Mouse (Mus musculus) lung, adult 10 weeks (tissue): Measurements from ENCODE around the gene Slc22a30. TPM values are rescaled to one million over a fixed set of nuclear protein-coding genes. Genes with fewer than 3 reads are reported as not detected.

Source experiments
- polyA plus RNA-seq: library from polyadenylated mRNA; stranded (reverse); fragments of 350-450 nt; fragmentation: Illumina TruSeq; extraction: RNeasy Lipid Tissue Mini Kit (QIAGEN cat#74804); gene quantifications from one replicate; pipeline ENCODE4 v1.2.3, GENCODE M21; 2014; ENCODE audit warnings: low read depth, low replicate concordance; ENCODE audit not compliant: insufficient read depth

Gene Slc22a30
- not detected for polyA plus RNA-seq

DNA sequence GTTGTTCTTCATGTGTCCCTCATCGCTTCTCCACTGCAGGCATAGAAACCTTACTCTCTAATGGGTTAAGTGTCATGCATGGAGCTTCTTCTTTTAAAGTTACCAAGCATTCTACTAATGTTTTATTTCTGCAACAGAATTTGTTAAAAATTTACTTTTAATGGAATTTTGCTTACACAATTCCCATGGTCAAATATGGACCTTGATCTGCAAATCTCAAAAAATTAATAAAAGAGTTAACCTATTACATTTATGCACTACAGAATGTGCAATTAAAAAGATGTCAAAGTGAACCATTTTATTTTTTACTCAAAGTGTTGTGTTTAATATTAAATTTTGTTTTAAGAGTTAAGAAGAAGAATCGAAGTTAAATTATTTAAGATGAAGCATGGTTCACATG, at the start of gene Slc22a30:
Gene Slc22a30, minus strand, starts transcription at position 101 of the 400 bp plus-strand sequence.

Other genes starting within 250 kb of the Slc22a30 start
- not detected for gene Slc22a29, start 186.2 kb downstream of the Slc22a30 start, polyA plus RNA-seq
- gene Slc22a8, start 186.1 kb upstream of the Slc22a30 start, polyA plus RNA-seq: not detected
- not detected for gene Slc22a6, start 212.9 kb upstream of the Slc22a30 start, polyA plus RNA-seq